Mouse (Mus musculus) embryonic facial prominence, embryonic 14.5 days (tissue): ENCODE measurements around the gene 2310079G19Rik. TPM values are rescaled to one million over a fixed set of nuclear protein-coding genes. Genes with fewer than 3 reads are reported as not detected.

Source experiments
- ATAC-seq: fragments of 200-750 bp; cut with Nextera tagmentation; 2 replicates; pipeline ENCODE4 v1.8.0; 2017; ENCODE audit warnings: low read depth, moderate number of reproducible peaks, moderate TSS enrichment
- DNase-seq: peaks from one replicate; pipeline ENCODE4 v3.0.0-alpha.2; 2015; ENCODE audit warnings: low spot score
- H3K27ac ChIP-seq: fragments of 300-500 bp; sonication (generic); replicated peaks from 2 replicates; pipeline ENCODE4 v1.5.1; 2014; ENCODE audit warnings: low read depth, mild to moderate bottlenecking, low read length, moderate library complexity
- H3K27me3 ChIP-seq: fragments of 300-500 bp; sonication (generic); replicated peaks from 2 replicates; pipeline ENCODE4 v1.6.1; 2014; ENCODE audit warnings: low read length; ENCODE audit not compliant: control insufficient read depth, insufficient read depth
- H3K36me3 ChIP-seq: fragments of 300-500 bp; sonication (generic); 2 replicates; pipeline ENCODE4 v1.6.1; 2014; ENCODE audit warnings: low read length, mixed read lengths; ENCODE audit not compliant: control insufficient read depth, insufficient read depth
- H3K4me1 ChIP-seq: fragments of 300-500 bp; sonication (generic); 2 replicates; pipeline ENCODE4 v1.6.1; 2014; ENCODE audit warnings: antibody characterized with exemption, low read length; ENCODE audit not compliant: control insufficient read depth, insufficient read depth
- H3K4me2 ChIP-seq: fragments of 300-500 bp; sonication (generic); 2 replicates; pipeline ENCODE4 v1.6.1; 2014; ENCODE audit warnings: low read depth, mild to moderate bottlenecking, low read length, moderate library complexity, mixed read lengths
- H3K4me3 ChIP-seq: fragments of 300-500 bp; sonication (generic); 2 replicates; pipeline ENCODE4 v1.5.1; 2014; ENCODE audit warnings: low read depth, mild to moderate bottlenecking, low read length
- H3K9ac ChIP-seq: fragments of 300-500 bp; sonication (generic); 2 replicates; pipeline ENCODE4 v1.6.1; 2014; ENCODE audit warnings: low read depth, mild to moderate bottlenecking, low read length, moderate library complexity, mixed read lengths
- H3K9me3 ChIP-seq: fragments of 300-500 bp; sonication (generic); 2 replicates; pipeline ENCODE4 v1.6.1; 2016; ENCODE audit warnings: low read length; ENCODE audit not compliant: control insufficient read depth
- WGBS: fragments of 180-500 bp; shearing (Covaris S2); extraction: QIAGEN DNeasy Blood & Tissue Kit; methylation state at CpG from one replicate; pipeline ENCODE4 v1.1.7; 2014; 5-methylcytosine and 5-hydroxymethylcytosine counted together
- polyA plus RNA-seq: library from polyadenylated mRNA; unstranded; fragments of >200 nt; fragmentation: Nextera tagmentation; extraction: Ambion mirVana; gene quantifications from 2 replicates; pipeline ENCODE4 v1.2.1, GENCODE M21; 2014

The 2310079G19Rik gene
- polyA plus RNA-seq, 1 experiment from 2014 or later = not detected

GRCm38 (mm10) chr16:88583338-88583737, 44.1 kb downstream of the 2310079G19Rik start:
- Histone ChIP-seq H3K4me3 (no peak overlapping the region), H3K4me2 (no peak overlapping the region), H3K4me1 (no peaks in the 10 kb centered on the region), H3K9ac (no peak overlapping the region), H3K27me3 (no peaks in the 10 kb centered on the region), H3K36me3 (no peaks in the 10 kb centered on the region), H3K27ac (no peak overlapping the region), H3K9me3 (no peaks in the 10 kb centered on the region)
- ATAC-seq (no peak), DNase-seq (no peak)
- WGBS = 89% methylated on average over 9 of the region's 9 CpGs

Other genes starting within 250 kb of the 2310079G19Rik start
- 0.41 TPM in 1 of 2 replicates, not detected in the other for gene Cldn17, start 120.7 kb downstream of the 2310079G19Rik start, polyA plus RNA-seq
- 7.8 TPM in 2 replicates for gene Cldn8, start 64.5 kb downstream of the 2310079G19Rik start, polyA plus RNA-seq
- gene Krtap24-1, start 15.4 kb downstream of the 2310079G19Rik start, polyA plus RNA-seq = 0.11 TPM in 1 of 2 replicates, not detected in the other
- gene Krtap26-1, start 20.1 kb upstream of the 2310079G19Rik start, polyA plus RNA-seq = 0.42 TPM in 1 of 2 replicates, not detected in the other
- gene Krtap27-1, start 44.0 kb upstream of the 2310079G19Rik start, polyA plus RNA-seq = not detected in 2 replicates
- gene 2310061N02Rik, start 80.3 kb upstream of the 2310079G19Rik start, polyA plus RNA-seq = not detected in 2 replicates
- not detected in 2 replicates for gene Krtap13-1, start 101.2 kb upstream of the 2310079G19Rik start, polyA plus RNA-seq
- gene Krtap13, start 124.0 kb upstream of the 2310079G19Rik start, polyA plus RNA-seq = 0.51 TPM in 1 of 2 replicates, not detected in the other
- gene 2310034C09Rik, start 131.2 kb upstream of the 2310079G19Rik start, polyA plus RNA-seq = 1.8 TPM in 1 of 2 replicates, not detected in the other
- gene 2310057N15Rik, start 146.5 kb upstream of the 2310079G19Rik start, polyA plus RNA-seq = not detected in 2 replicates
- gene Gm5965, start 150.2 kb upstream of the 2310079G19Rik start, polyA plus RNA-seq = not detected in 2 replicates
- not detected in 2 replicates for gene Gm20741, start 184.6 kb upstream of the 2310079G19Rik start, polyA plus RNA-seq
- gene Krtap15, start 192.5 kb upstream of the 2310079G19Rik start, polyA plus RNA-seq = not detected in 2 replicates
- not detected in 2 replicates for gene Krtap14, start 198.5 kb upstream of the 2310079G19Rik start, polyA plus RNA-seq
- gene Krtap19-1, start 241.7 kb upstream of the 2310079G19Rik start, polyA plus RNA-seq = not detected in 2 replicates
- gene Krtap19-2, start 246.6 kb upstream of the 2310079G19Rik start, polyA plus RNA-seq = not detected in 2 replicates